Mouse (Mus musculus): Measurements from ENCODE around the gene Rpl9.

DNA sequence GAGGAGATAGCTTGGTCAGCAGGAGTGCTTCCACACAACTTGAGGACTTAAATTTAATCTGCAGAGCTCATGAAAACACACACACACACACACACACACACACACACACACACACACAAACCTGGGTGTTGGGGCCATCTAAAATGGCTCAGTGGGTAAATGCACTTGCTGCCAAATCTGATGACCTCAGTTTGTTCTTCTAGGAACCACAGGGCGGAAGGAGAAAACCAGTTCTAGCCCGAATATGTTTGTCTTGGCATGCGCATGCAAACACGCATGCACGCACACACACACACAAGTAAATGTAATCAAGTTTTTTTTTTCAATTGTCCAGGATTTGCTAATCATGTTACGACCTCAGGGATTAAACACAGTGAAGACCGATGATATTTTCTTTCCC, 19.7 kb downstream of the Rpl9 start:
- TF ChIP-seq CTCF (IDR thresholded peaks at IDR 0.05; ENCODE audit: insufficient read depth, low read depth, low read length) = no peak
- no peak for TF ChIP-seq POLR2A (IDR thresholded peaks at IDR 0.05; ENCODE audit: insufficient read depth, low read depth, low read length)
